Mouse (Mus musculus) c-Kit-negative CD71-positive TER-119-positive erythroid progenitor cells, embryonic 14.5 days (primary cell): ENCODE data around the gene Cldn3.

Experiments
- DNase-seq: peaks from one replicate; pipeline ENCODE4 v3.0.0-alpha.2; 2013; ENCODE audit warnings: low read depth, low spot score

Cldn3 gene

GRCm38 (mm10) chr5:134965852-134966821 is 19.9 kb upstream of the Cldn3 start:
- peak; percentile 41 for DNase-seq

DNA sequence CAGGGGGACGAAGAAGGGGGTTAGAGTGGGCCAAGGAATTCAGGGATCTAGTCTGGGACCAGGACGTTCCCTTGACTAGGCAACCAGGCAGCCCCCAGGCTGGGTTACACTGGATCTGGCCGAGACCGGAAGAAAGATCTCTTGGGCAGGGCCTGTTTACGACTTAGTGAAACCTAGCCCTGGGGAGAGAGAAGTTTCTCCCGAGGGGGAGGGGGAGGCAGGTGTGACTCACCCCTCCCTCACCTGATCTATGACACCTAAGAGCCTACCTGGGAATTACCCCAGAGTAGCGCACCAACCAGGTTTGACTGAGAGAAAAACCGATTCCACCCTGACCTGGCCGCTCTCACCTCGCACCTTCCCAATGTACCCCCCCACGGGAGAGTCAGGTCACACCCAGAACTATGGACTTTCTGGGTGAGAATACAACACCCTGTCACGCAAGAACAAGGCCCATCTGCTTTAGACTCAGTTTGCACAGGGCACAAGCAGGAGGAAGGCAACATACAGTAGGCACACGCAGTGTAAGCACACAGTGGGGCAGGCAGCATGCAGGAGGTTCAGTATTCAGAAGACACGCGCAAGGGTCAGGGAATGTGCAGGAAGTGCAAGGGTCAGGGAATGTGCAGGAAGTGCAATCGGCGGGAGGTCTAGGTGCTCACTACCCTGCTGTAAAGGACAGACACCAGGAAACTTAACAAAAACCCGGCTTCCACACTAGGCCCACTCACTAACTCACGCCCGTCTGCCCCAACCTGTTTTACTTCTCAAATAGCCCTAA is 18.7 kb upstream of the Cldn3 start:
- no peak for DNase-seq

- DNase-seq: no peak
These were observed 15.3 kb upstream of the Cldn3 start for GRCm38 (mm10) chr5:134970671-134971070.

- no peak for DNase-seq
These were observed 12.9 kb upstream of the Cldn3 start for GRCm38 (mm10) chr5:134973081-134973480.

DNA sequence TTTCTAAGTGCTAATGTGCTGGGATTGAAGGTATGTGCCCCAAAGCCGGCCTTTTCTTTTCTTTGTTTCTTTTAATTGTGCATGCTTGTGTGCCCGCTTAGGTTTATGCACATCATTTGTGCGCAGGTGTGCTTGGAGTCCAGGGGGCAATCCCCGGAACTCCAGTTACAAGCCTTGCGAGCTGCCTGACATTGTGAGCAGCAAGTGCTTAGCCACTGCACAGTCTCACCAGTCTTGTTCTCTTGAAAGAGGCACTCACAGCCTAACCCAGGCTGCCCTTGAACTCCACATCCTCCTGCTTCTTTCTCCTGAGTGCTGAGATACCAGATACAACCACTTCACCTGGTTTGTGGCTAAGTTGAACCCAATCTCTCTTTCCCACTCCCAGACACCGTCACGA is 12.5 kb upstream of the Cldn3 start:
- no peak for DNase-seq

- DNase-seq: no peak
These were observed 11.7 kb upstream of the Cldn3 start for GRCm38 (mm10) chr5:134974294-134974693.

GRCm38 (mm10) chr5:134974921-134975320 is 11.1 kb upstream of the Cldn3 start:
- DNase-seq: no peak

GRCm38 (mm10) chr5:134976164-134976563 is 9.8 kb upstream of the Cldn3 start:
- DNase-seq: peak; percentile 40

GRCm38 (mm10) chr5:134976577-134977250 is 9.3 kb upstream of the Cldn3 start:
- DNase-seq: no peak

GRCm38 (mm10) chr5:134977837-134978236 is 8.2 kb upstream of the Cldn3 start:
- no peak for DNase-seq

GRCm38 (mm10) chr5:134981149-134981548 is 4.9 kb upstream of the Cldn3 start:
- DNase-seq: no peak

DNA sequence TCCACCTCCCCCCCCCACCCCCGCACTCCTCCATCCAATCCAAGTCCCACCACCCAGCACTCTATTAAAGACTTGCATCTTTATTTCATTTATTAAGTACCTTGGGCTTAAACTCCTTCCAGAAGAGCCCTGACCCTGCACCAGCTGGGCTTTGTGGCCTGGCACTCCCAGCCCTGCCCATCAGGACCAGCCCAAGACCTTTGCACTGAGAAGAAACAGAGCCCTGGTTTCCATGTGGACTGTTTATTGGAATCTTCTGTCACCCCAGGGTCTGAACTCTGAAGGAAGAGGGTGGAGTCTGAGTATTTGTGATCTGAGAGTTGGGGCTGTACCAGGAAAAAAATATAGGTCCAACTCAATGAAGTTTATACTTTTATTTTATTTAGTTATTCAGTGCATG is 2.9 kb upstream of the Cldn3 start:
- DNase-seq: no peak

DNA sequence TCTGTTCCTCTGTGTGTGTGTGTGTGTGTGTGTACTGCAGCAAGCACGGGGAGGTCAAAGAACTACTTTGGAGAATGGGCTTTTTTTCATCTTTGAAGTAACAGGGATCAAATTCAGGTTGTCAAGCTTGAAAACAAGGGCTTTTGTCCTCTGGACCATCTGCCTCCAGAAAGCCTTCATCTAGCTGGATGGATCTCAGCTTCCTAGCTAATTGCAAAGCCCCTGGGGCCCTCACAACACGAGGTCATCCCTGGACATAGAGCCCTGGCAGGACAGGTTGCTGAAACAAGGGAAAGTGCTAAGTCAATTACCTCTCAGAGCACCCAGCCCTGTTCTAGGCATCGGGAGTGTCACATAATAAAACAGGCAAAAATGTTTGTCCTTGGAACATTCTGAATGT is 2.2 kb upstream of the Cldn3 start:
- no peak for DNase-seq

- no peak for DNase-seq
These were observed 569 bp downstream of the Cldn3 start for GRCm38 (mm10) chr5:134986298-134987268.

- DNase-seq: no peak
These were observed 3.2 kb downstream of the Cldn3 start for GRCm38 (mm10) chr5:134989166-134989565.

DNA sequence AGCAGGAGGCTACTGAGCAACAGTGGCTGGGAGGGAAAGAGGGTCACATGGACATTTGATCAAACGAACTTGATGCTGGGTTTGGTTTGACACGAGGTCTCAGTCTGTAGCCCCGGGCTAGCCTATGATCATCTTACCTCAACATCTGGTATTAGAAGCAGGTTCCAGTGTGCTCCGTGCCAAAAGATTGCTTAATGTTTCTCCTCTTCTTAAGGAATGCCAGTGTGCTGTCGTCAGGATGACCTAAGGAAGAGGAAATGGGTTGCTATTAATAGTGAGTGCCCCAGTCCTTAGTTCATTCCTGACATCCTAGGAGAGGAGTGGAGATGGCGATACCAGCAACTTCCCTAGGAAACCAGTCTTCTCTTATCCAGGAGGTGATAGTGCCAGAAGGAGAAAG is 3.7 kb downstream of the Cldn3 start:
- no peak for DNase-seq

DNA sequence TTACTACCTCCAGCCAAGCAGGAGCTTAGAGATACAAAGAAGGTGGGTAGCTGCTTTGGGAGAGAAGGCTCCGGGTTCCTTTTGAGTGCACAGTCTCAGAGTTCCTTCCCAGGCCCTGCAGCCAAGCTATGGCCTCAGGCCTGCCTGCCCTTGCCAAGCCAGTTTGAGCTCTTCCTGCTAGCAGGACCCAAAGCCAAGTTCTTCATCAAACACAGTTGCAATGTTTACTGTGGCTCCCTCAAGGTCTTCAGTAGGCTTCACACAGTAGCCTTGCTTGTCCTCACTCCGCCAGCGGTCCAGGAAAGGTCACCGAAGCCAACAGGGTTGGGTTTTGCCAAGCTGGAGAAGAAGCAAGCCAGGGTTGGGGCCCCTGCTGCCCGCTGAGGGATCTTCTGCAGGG is 6.6 kb downstream of the Cldn3 start:
- no peak for DNase-seq

DNA sequence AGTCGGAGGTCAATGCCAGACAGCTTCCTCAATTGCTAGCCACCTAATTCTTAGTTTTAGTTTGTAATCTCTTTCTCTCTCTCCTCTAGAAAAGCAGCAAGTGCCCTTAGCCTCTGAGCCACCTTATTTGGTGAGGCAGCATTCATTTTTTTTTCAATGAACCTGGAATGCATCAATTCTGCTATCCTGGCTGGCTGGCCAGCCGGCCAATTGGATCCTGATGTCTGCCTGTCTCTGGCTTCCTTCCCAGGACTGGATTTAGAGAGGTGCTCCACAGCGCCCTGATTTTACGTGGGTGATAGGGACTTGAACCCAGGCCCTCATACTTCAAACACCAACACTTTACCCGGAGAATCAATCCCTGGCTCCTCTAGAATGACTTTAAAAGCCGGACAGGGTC is 12.3 kb downstream of the Cldn3 start:
- no peak for DNase-seq

GRCm38 (mm10) chr5:134999797-135000196 is 13.8 kb downstream of the Cldn3 start:
- DNase-seq: no peak

DNA sequence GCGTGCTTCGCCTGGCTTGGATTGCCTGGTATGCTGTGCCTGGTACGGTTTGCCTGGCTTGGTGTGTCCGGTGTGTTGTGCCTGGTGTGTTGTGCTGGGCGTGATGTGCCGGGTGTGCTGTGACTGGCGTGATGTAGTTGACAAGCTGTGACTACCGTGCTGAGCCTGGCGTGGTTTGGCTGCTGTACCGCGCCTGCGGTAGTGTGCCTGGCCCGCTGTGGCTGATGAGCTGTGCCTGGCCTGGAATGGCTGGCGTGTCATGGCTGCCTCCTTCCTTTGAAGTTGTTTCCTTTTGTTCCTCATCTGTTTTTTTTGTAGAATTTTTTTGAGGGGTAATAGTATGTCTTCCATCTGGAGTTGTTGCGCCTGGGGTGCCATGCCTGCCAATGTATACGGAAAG is 14.7 kb downstream of the Cldn3 start:
- no peak for DNase-seq

GRCm38 (mm10) chr5:135001309-135001708 is 15.3 kb downstream of the Cldn3 start:
- DNase-seq: no peak
